Comparison of ENCODE assay signal across 15 mouse cellular contexts in genomic region chr13:26714056-26714455, GRCm38 (mm10). TPM values are rescaled to one million over a fixed set of nuclear protein-coding genes. Genes with fewer than 3 reads are reported as not detected.
A peak's percentile ranks its signal among the peaks of the same experiment; 100 is the strongest.
DNase-seq lines count a peak whose midpoint lies in the region; ATAC-seq lines count a peak whose summit lies in the region.
"Had no signal": no experiment of that assay in that cellular context is flagged by ENCODE, and none has a peak within 500 bp of the region (broad histone marks: within the 10 kb centered on the region; RNA-seq: fewer than 3 reads in every experiment).

No protein-coding gene starts in this region.

- no peaks in the 10 kb centered on the region for H3K36me3 ChIP-seq in heart, embryonic 11.5 days (ENCODE audit: control insufficient read depth, insufficient read depth, low read length)
- H3K36me3 ChIP-seq: limb, embryonic 12.5 days had no signal

- ATAC-seq in heart, embryonic 11.5 days (replicated peaks; ENCODE audit: insufficient number of reproducible peaks, low FRiP score, low TSS enrichment): no peak
- ATAC-seq: liver, postnatal 0 days had no signal

- H3K27me3 ChIP-seq in heart, embryonic 11.5 days (ENCODE audit: control insufficient read depth, insufficient read depth, low read length): no peaks in the 10 kb centered on the region
- H3K27me3 ChIP-seq: limb, embryonic 12.5 days; megakaryocyte, embryonic 14.5 days had no signal

- H3K4me3 ChIP-seq in heart, embryonic 11.5 days (ENCODE audit: low read depth, low read length): no peak overlapping the region
- H3K4me3 ChIP-seq: limb, embryonic 12.5 days; megakaryocyte, embryonic 14.5 days had no signal

- H3K4me1 ChIP-seq in heart, embryonic 11.5 days (ENCODE audit: control insufficient read depth, insufficient read depth, low read length): no peaks in the 10 kb centered on the region
- H3K4me1 ChIP-seq: limb, embryonic 12.5 days; megakaryocyte, embryonic 14.5 days had no signal

- H3K27ac ChIP-seq in heart, embryonic 11.5 days (ENCODE audit: low read depth, low read length): no peak overlapping the region
- H3K27ac ChIP-seq: limb, embryonic 12.5 days had no signal

- intact Hi-C loops in heart, postnatal 10 days (cut with DNase I): no loop called here
- intact Hi-C loops in left cerebral cortex, postnatal 25 days (cut with DNase I): no loop called here

- H3K4me2 ChIP-seq in heart, embryonic 11.5 days: no peak overlapping the region
- H3K4me2 ChIP-seq: limb, embryonic 12.5 days had no signal

- WGBS in heart, embryonic 11.5 days (ENCODE audit: insufficient replicate concordance): 81% methylated on average over 5 of the region's 5 CpGs

- H3K9ac ChIP-seq in heart, embryonic 11.5 days (ENCODE audit: low read depth, low read length): no peak overlapping the region
- H3K9ac ChIP-seq: limb, embryonic 12.5 days; liver, postnatal 0 days had no signal

- DNase-seq in heart, postnatal 10 days: peak; percentile 21 to 27
- peak; percentile 46 for DNase-seq in NIH3T3 (ENCODE audit: low read depth)
- peak; percentile 9 for DNase-seq in frontal cortex, postnatal 25 days (ENCODE audit: low spot score in 2 of 2)
- DNase-seq in left cerebral cortex, postnatal 25 days (ENCODE audit: low spot score in 2 of 2): peak; percentile 40 to 79
- no peak for DNase-seq in ovary, postnatal 36 days (ENCODE audit: low spot score)
- DNase-seq in lung, postnatal 14 days: no peak
- DNase-seq: cerebellum, postnatal 36 days; kidney, adult 11 months; liver, postnatal 0 days; thymus, postnatal 25 days had no signal

- no peaks in the 10 kb centered on the region for H3K9me3 ChIP-seq in heart, embryonic 11.5 days (replicated peaks; ENCODE audit: control insufficient read depth, low read length)
- H3K9me3 ChIP-seq: limb, embryonic 12.5 days had no signal

RNA-seq across cellular contexts. Expression of gene Hdgfl1, which starts 55.9 kb away (rescaled TPM):
- not detected for total RNA-seq in heart, postnatal 10 days (2021)
- polyA plus RNA-seq in heart, embryonic 11.5 days (2014; fragmentation: Nextera tagmentation; extraction: Ambion mirVana): not detected in 2 replicates
- total RNA-seq in left cerebral cortex, postnatal 25 days (2021): not detected
- polyA plus RNA-seq: brain, embryonic 14.5 days; heart, postnatal 0 days; limb, embryonic 12.5 days; liver, postnatal 0 days had no signal

Comparison
In these comparisons a context has a peak if more than half of its experiments do, and no peak if none do; other contexts are left out.
1. DNase-seq: peak in heart, postnatal 10 days (2 of 2), NIH3T3 (single experiment), frontal cortex, postnatal 25 days (2 of 2) and left cerebral cortex, postnatal 25 days (2 of 2); none in ovary, postnatal 36 days (single experiment) and lung, postnatal 14 days (single experiment).